Mouse (Mus musculus) heart, embryonic 10.5 days (tissue): ENCODE data around the gene Pparg. TPM values are rescaled to one million over a fixed set of nuclear protein-coding genes. Genes with fewer than 3 reads are reported as not detected.

Experiments used
- DNase-seq: peaks from one replicate; pipeline ENCODE4 v3.0.0-alpha.2; 2017; ENCODE audit warnings: low spot score
- H3K27ac ChIP-seq: fragments of 300-500 bp; sonication (generic); 2 replicates; pipeline ENCODE4 v1.5.1; 2016; ENCODE audit warnings: mild to moderate bottlenecking
- H3K27me3 ChIP-seq: fragments of 300-500 bp; sonication (generic); 2 replicates; pipeline ENCODE4 v1.6.1; 2016; ENCODE audit warnings: mild to moderate bottlenecking; ENCODE audit not compliant: poor library complexity, insufficient read depth, severe bottlenecking
- H3K36me3 ChIP-seq: fragments of 300-500 bp; sonication (generic); 2 replicates; pipeline ENCODE4 v1.6.1; 2016; ENCODE audit warnings: mild to moderate bottlenecking, moderate library complexity
- H3K4me1 ChIP-seq: fragments of 300-500 bp; sonication (generic); 2 replicates; pipeline ENCODE4 v1.6.1; 2016; ENCODE audit warnings: mild to moderate bottlenecking
- H3K4me3 ChIP-seq: fragments of 300-500 bp; sonication (generic); 2 replicates; pipeline ENCODE4 v1.5.1; 2016; ENCODE audit warnings: mild to moderate bottlenecking, moderate library complexity
- H3K9me3 ChIP-seq: fragments of 300-500 bp; sonication (generic); 2 replicates; pipeline ENCODE4 v1.6.1; 2016; ENCODE audit warnings: mild to moderate bottlenecking, moderate library complexity
- WGBS: fragments of 180-500 bp; shearing (Covaris S2); methylation state at CpG from one replicate; pipeline ENCODE4 v1.1.7; 2016; 5-methylcytosine and 5-hydroxymethylcytosine counted together
- polyA plus RNA-seq: library from polyadenylated mRNA; unstranded; fragments of >200 nt; fragmentation: Nextera tagmentation; extraction: Ambion mirVana; gene quantifications from 2 replicates; pipeline ENCODE4 v1.2.1, GENCODE M21; 2016

Gene Pparg
- polyA plus RNA-seq, 1 experiment from 2014 or later: 0.88 TPM

DNA sequence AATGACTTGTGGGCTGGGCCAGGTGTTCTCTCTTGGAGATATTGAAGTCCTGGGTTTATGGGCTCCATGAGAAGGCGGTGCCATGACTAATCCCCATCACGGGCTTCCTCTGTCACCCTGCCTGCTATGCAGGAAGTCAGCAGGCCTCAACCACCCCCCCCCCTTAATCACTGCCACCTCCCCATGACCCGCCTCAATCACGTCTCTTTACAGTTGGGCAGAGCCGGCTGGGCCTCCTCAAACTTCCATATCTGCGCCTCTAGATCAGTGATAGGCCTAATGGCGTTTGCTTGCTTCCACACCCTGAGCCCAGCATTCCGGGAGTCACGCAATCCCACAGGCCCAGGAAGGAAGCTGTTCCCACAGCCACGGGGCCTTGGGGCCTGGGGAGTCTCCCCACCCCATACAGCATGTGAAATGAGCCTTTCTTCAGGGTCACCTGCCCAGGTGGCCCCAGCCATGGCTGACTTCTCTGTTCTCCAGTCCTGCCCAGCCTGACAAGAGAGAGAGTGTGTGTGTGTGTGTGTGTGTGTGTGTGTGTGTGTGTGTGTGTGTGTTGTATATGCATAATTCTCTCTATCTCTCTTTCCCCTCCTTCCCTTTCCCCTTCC, 142.9 kb downstream of the Pparg start:
- Histone ChIP-seq H3K27ac (no peak overlapping the region; the same call in 1 of the 2 replicates), H3K4me1 (peaks cover 41% of the 10 kb centered on the region), H3K4me3 (no peak overlapping the region), H3K27me3 (0 out of 2 replicates have a peak, but pooled peaks cover 4% of the 10 kb centered on the region), H3K9me3 (no peaks in the 10 kb centered on the region), H3K36me3 (no peaks in the 10 kb centered on the region)
- WGBS: 58% methylated on average over 10 of the region's 10 CpGs
- no peak for DNase-seq

DNA sequence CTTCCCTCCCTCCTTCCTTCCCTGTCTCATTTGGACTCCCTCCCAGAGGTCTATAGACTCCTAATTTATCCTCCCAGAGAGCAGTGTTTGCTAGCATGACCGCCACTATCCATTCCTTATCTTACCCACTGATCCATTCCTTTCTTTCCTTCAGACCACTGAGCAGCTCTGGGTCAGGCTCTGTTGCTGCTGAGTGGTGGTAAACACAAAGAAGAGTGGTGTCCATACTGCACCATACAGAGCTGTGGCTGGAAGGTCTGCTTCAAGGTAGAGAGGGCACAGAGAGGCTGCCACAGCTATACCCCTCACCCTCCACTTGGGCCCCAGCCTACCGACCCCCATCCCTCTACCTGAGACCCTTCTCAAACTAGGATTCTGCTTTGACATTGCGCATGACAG, 143.4 kb downstream of the Pparg start:
- WGBS: 60% methylated on average over 3 of the region's 3 CpGs
- 0 out of 2 replicates have a peak, but pooled peaks cover 4% of the 10 kb centered on the region for H3K27me3 ChIP-seq
- no peak overlapping the region for H3K4me3 ChIP-seq
- peaks cover 41% of the 10 kb centered on the region for H3K4me1 ChIP-seq
- no peak for DNase-seq
- H3K36me3 ChIP-seq: no peaks in the 10 kb centered on the region
- H3K27ac ChIP-seq: no peak overlapping the region; the same call in 1 of the 2 replicates
- H3K9me3 ChIP-seq: no peaks in the 10 kb centered on the region

DNA sequence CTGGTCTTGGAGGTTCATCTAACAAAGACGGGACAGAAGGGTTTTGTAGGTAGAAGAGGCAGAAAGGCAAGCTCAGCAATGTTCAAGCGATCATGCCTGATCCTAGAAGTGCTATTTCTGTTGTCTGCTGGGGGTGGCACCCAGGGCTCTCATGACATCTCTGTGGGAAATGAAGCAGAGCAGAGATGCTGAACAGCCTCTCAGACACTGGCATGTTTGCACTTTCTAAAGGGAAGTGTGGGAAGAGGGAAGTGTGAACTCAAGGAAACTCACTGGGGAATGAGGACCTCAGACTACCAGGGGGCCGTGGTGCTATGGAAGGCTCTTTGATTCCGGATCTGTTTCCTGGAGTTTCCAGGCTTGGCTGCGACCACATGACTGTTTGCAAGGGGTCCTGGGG, 144.2 kb downstream of the Pparg start:
- no peak for DNase-seq
- peaks cover 33% of the 10 kb centered on the region for H3K4me1 ChIP-seq
- H3K9me3 ChIP-seq: no peaks in the 10 kb centered on the region
- H3K27ac ChIP-seq: no peak overlapping the region
- 0 out of 2 replicates have a peak, but pooled peaks cover 4% of the 10 kb centered on the region for H3K27me3 ChIP-seq
- H3K4me3 ChIP-seq: no peak overlapping the region
- 69% methylated on average over 5 of the region's 5 CpGs for WGBS
- no peaks in the 10 kb centered on the region for H3K36me3 ChIP-seq

- DNase-seq: no peak
- H3K4me3 ChIP-seq: no peak overlapping the region
- H3K9me3 ChIP-seq: no peaks in the 10 kb centered on the region
- H3K27ac ChIP-seq: no peak overlapping the region
- no peaks in the 10 kb centered on the region for H3K36me3 ChIP-seq
- peaks cover 19% of the 10 kb centered on the region for H3K4me1 ChIP-seq
- H3K27me3 ChIP-seq: no peaks in the 10 kb centered on the region
- WGBS: 90% methylated on average over 1 of the region's 1 CpGs
These were observed 145.7 kb downstream of the Pparg start for GRCm38 (mm10) chr6:115506425-115506824.

DNA sequence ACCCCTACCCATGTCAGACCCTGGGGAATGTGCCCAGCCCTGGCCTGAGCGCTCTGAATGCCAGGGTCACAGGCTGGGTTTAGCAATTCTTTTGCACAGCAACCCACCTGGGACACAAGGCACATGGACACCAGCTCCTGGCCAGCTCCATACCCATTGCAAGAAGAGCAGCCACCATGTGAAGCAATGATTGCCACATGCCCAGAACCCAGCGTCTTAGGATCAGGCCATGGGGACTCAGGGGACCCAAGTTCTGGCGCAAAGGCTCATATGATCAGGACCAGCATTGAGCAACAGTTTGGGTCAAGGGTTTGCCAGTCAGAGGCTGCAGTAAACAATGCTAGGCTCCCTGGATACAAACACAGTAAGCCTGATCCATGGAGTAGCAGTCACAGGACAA, 150.7 kb downstream of the Pparg start:
- no peak overlapping the region for H3K4me3 ChIP-seq
- H3K36me3 ChIP-seq: no peaks in the 10 kb centered on the region
- H3K27me3 ChIP-seq: no peaks in the 10 kb centered on the region
- H3K9me3 ChIP-seq: no peaks in the 10 kb centered on the region
- no peaks in the 10 kb centered on the region for H3K4me1 ChIP-seq
- DNase-seq: no peak
- WGBS: 86% methylated on average over 3 of the region's 3 CpGs
- H3K27ac ChIP-seq: no peak overlapping the region

DNA sequence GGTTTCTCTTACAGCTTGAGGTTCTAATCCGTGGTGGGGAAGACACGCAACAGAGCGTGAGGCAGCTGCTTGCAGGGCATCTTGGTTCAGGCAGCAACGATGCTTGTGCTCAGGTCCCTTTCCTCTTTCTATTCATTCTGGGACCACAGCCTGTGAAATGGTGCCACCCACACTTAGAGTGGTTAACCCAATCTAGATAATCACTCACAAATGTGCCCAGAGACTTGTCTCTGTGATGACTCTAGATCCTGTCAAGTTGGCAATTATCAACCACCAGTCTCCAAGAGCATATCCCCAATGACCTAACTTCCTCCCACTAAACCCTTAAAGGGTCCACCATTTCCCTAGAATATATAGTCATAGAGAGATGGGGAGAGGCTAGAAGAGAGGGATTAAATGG, 152.5 kb downstream of the Pparg start:
- no peak for DNase-seq
- Histone ChIP-seq H3K4me1 (no peaks in the 10 kb centered on the region), H3K36me3 (no peaks in the 10 kb centered on the region), H3K27ac (no peak overlapping the region), H3K4me3 (no peak overlapping the region), H3K27me3 (0 out of 2 replicates have a peak, but pooled peaks cover 1% of the 10 kb centered on the region), H3K9me3 (no peaks in the 10 kb centered on the region)
- WGBS: 88% methylated on average over 4 of the region's 4 CpGs

- Histone ChIP-seq H3K27ac (no peak overlapping the region), H3K4me1 (peaks cover 9% of the 10 kb centered on the region; the same call in 1 of the 2 replicates), H3K27me3 (peaks cover 24% of the 10 kb centered on the region), H3K36me3 (no peaks in the 10 kb centered on the region), H3K9me3 (no peaks in the 10 kb centered on the region), H3K4me3 (no peak overlapping the region)
- 71% methylated on average over 4 of the region's 4 CpGs for WGBS
- no peak for DNase-seq
These were observed 157.2 kb downstream of the Pparg start for GRCm38 (mm10) chr6:115517904-115518303.

DNA sequence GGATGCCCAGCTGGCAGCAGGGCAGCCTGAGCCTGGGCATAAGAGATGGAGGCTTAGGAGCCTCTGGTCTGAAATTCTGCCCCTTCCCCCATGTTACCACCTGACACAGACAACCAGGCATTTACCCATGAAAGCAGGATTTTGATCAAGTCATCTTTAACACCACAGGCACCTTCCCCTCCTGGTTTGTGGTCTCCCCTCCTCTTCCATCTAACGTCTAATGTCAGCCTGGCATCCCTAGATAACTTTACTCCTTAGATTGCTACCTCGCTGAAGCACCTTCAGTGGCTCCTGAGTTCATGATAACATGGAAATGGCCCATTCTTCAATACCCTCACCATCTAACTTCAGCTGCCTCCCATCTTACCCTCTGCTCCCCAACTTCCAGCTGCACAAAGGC, 157.6 kb downstream of the Pparg start:
- Histone ChIP-seq H3K27ac (no peak overlapping the region), H3K9me3 (no peaks in the 10 kb centered on the region), H3K36me3 (no peaks in the 10 kb centered on the region), H3K27me3 (peaks cover 29% of the 10 kb centered on the region), H3K4me1 (peaks cover 9% of the 10 kb centered on the region; the same call in 1 of the 2 replicates), H3K4me3 (no peak overlapping the region)
- no peak for DNase-seq
- 68% methylated on average over 2 of the region's 2 CpGs for WGBS

DNA sequence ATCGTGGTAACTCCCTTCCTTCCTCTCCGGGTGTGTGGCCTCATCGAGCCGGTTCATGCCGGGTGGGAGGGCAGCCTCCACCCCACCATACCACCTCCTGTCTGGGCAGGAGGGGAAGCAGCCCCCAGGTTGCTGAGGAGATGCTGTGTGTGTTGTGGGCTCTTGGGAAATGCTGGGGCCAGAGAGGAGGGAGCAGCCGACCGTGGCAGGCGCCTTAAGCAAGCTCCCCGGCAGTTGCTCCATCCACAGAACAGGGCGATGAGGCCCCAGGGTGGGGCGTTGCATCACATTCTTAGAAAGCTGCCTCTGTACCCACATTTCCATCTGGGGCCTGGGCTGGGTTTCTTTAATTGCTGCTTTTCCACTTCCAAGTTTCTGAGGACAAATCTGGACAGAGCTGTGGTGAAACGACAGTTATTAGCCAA, 158.5 kb downstream of the Pparg start:
- H3K9me3 ChIP-seq: no peaks in the 10 kb centered on the region
- H3K4me1 ChIP-seq: peaks cover 17% of the 10 kb centered on the region; the same call in 1 of the 2 replicates
- no peak overlapping the region for H3K27ac ChIP-seq
- no peak for DNase-seq
- H3K4me3 ChIP-seq: no peak overlapping the region
- H3K36me3 ChIP-seq: no peaks in the 10 kb centered on the region
- 80% methylated on average over 12 of the region's 12 CpGs for WGBS
- H3K27me3 ChIP-seq: peaks cover 36% of the 10 kb centered on the region

- Histone ChIP-seq H3K36me3 (no peaks in the 10 kb centered on the region), H3K4me3 (no peak overlapping the region), H3K4me1 (peaks cover 23% of the 10 kb centered on the region; the same call in 1 of the 2 replicates), H3K27me3 (peaks cover 36% of the 10 kb centered on the region), H3K27ac (no peak overlapping the region), H3K9me3 (no peaks in the 10 kb centered on the region)
- DNase-seq: no peak
- 28% methylated on average over 1 of the region's 1 CpGs for WGBS
These were observed 161.2 kb downstream of the Pparg start for GRCm38 (mm10) chr6:115521923-115522322.

- Histone ChIP-seq H3K4me1 (peaks cover 25% of the 10 kb centered on the region; the same call in 1 of the 2 replicates), H3K27ac (no peak overlapping the region), H3K4me3 (no peak overlapping the region), H3K9me3 (no peaks in the 10 kb centered on the region), H3K36me3 (no peaks in the 10 kb centered on the region), H3K27me3 (peaks cover 36% of the 10 kb centered on the region)
- WGBS: 68% methylated on average over 6 of the region's 6 CpGs
- no peak for DNase-seq
These were observed 162.0 kb downstream of the Pparg start for GRCm38 (mm10) chr6:115522691-115523146.

DNA sequence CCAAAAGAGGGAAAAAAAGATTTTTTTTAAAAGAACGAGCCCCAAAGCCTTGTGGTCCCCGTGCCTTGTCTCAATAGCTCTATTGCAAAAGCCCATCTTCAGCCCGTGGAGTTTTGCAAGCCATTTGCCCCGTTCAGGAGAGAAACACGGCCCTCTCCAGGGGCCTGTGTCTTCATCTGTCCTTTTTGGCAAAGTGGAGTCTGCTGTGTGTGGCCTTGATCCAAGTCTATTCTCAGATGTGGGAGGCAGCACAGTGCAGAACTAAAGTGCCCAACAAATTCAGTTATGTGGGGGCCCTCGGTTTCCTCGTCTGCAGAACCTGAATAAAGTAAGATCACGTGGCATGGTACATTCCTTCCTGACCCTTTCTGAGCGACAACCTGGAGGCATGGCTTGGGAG, 162.4 kb downstream of the Pparg start:
- Histone ChIP-seq H3K27me3 (peaks cover 34% of the 10 kb centered on the region), H3K27ac (no peak overlapping the region), H3K9me3 (no peaks in the 10 kb centered on the region), H3K4me1 (peaks cover 25% of the 10 kb centered on the region; the same call in 1 of the 2 replicates), H3K36me3 (no peaks in the 10 kb centered on the region), H3K4me3 (no peak overlapping the region)
- no peak for DNase-seq
- 71% methylated on average over 9 of the region's 9 CpGs for WGBS

- no peaks in the 10 kb centered on the region for H3K36me3 ChIP-seq
- DNase-seq: no peak
- H3K4me1 ChIP-seq: peaks cover 25% of the 10 kb centered on the region; the same call in 1 of the 2 replicates
- 67% methylated on average over 9 of the region's 9 CpGs for WGBS
- H3K4me3 ChIP-seq: no peak overlapping the region
- H3K27ac ChIP-seq: 0 out of 2 replicates have a peak overlapping the region, but pooled peaks have one; percentile 22
- H3K9me3 ChIP-seq: no peaks in the 10 kb centered on the region
- peaks cover 22% of the 10 kb centered on the region for H3K27me3 ChIP-seq
These were observed 163.8 kb downstream of the Pparg start for GRCm38 (mm10) chr6:115524449-115524990.
